Mouse (Mus musculus): ENCODE results near the gene Lgr5. TPM values are rescaled to one million over a fixed set of nuclear protein-coding genes. Genes with fewer than 3 reads are reported as not detected.

The Lgr5 gene
- polyA plus RNA-seq, 1 experiment from 2014 or later = 4.4 TPM

DNA sequence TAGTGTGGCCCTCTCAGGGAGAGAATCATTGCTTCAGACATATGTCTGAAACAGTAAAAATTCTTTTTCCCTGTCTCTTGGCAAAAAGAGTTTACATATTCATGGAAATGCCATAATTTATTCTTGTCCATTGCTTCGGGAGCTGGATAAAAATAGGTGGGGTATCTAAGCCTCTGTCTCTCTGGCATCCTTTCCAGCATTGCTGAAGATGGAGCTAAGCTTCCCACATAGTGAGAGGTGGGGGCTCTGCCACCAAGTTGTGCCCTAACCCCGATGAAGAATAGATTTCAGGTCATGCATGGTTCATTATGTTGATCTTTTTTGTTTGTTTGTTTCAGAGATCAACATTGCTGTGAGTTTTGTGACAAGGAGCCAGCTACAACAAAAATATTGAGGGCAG lies 102.0 kb downstream of the Lgr5 start:
- Histone ChIP-seq H3K4me1 (no peaks in the 10 kb centered on the region), H3K9me3 (no peaks in the 10 kb centered on the region), H3K9ac (no peak overlapping the region), H3K27ac (no peak overlapping the region), H3K36me3 (no peaks in the 10 kb centered on the region), H3K4me3 (replicated peaks) (no peak overlapping the region), H3K4me2 (no peak overlapping the region), H3K27me3 (replicated peaks) (no peaks in the 10 kb centered on the region)
- no peak for ATAC-seq (ENCODE audit: insufficient read depth, low FRiP score, low read depth)
- WGBS = 69% methylated on average over 2 of the region's 2 CpGs

DNA sequence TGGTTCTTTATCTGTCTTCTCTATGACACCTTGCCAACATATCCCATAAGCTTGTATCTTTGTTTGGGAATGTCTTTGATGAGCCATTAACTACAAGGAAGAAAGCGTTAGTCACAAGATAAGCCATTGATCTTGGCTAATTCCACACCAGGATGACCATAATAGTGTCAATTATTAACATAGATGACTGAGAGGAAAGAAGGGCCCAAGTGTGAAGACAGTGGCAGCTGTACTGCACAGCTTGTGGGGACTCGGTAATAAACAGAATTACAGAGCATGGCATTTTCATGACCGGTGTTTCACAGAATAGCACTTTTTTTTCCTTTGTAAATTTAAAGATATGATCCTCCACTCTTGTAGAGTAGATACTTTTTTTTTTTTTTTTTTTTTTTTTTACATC lies 102.9 kb downstream of the Lgr5 start:
- H3K4me1 ChIP-seq = no peaks in the 10 kb centered on the region
- H3K4me3 ChIP-seq (replicated peaks) = no peak overlapping the region
- no peak for ATAC-seq (ENCODE audit: insufficient read depth, low FRiP score, low read depth)
- H3K36me3 ChIP-seq = no peaks in the 10 kb centered on the region
- 56% methylated on average over 3 of the region's 3 CpGs for WGBS
- no peak overlapping the region for H3K9ac ChIP-seq
- H3K4me2 ChIP-seq = no peak overlapping the region
- H3K27me3 ChIP-seq (replicated peaks) = no peaks in the 10 kb centered on the region
- H3K9me3 ChIP-seq = no peaks in the 10 kb centered on the region
- no peak overlapping the region for H3K27ac ChIP-seq

- Histone ChIP-seq H3K4me3 (replicated peaks) (no peak overlapping the region; the same call in 1 of the 2 replicates), H3K27ac (no peak overlapping the region), H3K9ac (no peak overlapping the region), H3K4me1 (no peaks in the 10 kb centered on the region), H3K4me2 (peak overlapping the region; percentile 45), H3K36me3 (no peaks in the 10 kb centered on the region), H3K27me3 (replicated peaks) (no peaks in the 10 kb centered on the region), H3K9me3 (no peaks in the 10 kb centered on the region)
- WGBS = 22% methylated on average over 19 of the region's 20 CpGs
- ATAC-seq (ENCODE audit: insufficient read depth, low FRiP score, low read depth) = peak; percentile 18; the same call in 1 of the 2 replicates
Measured at GRCm38 (mm10) chr10:115478441-115479141, 109.0 kb downstream of the Lgr5 start.

GRCm38 (mm10) chr10:115476506-115476905 lies 111.1 kb downstream of the Lgr5 start:
- WGBS = 88% methylated on average over 9 of the region's 9 CpGs
- Histone ChIP-seq H3K27me3 (replicated peaks) (no peaks in the 10 kb centered on the region), H3K4me3 (replicated peaks) (no peak overlapping the region), H3K9ac (no peak overlapping the region), H3K36me3 (no peaks in the 10 kb centered on the region), H3K27ac (no peak overlapping the region), H3K9me3 (no peaks in the 10 kb centered on the region), H3K4me2 (no peak overlapping the region), H3K4me1 (no peaks in the 10 kb centered on the region)
- ATAC-seq (ENCODE audit: insufficient read depth, low FRiP score, low read depth) = no peak

DNA sequence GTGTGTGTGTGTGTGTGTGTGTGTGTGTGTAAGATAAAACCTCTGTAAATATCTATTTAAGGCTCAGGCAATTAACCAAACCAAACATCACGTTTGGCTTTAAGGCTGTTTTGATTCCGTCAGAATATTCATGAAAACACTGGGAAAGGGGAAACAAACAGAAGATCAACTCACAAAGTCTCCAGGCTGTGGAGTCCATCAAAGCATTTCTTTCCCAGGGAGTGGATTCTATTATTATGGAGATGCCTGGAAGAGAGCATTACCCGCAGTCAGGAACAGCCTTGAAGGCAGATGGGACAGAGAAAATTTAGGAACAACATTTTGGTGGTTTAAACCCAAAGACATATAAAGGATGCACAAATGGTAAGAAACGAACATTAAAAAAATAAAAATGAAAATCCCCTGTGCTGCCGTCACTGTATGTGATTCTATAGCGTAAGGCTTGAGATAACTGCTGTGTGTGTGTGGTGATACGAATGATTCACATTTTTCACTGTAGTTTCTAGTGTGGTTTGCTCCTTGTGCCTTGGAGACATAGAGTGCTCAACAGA lies 112.5 kb downstream of the Lgr5 start:
- no peak for ATAC-seq (ENCODE audit: insufficient read depth, low FRiP score, low read depth)
- Histone ChIP-seq H3K4me1 (no peaks in the 10 kb centered on the region), H3K4me3 (replicated peaks) (no peak overlapping the region), H3K27me3 (replicated peaks) (no peaks in the 10 kb centered on the region), H3K9me3 (no peaks in the 10 kb centered on the region), H3K9ac (no peak overlapping the region), H3K36me3 (no peaks in the 10 kb centered on the region), H3K27ac (no peak overlapping the region), H3K4me2 (no peak overlapping the region)
- 71% methylated on average over 7 of the region's 7 CpGs for WGBS

DNA sequence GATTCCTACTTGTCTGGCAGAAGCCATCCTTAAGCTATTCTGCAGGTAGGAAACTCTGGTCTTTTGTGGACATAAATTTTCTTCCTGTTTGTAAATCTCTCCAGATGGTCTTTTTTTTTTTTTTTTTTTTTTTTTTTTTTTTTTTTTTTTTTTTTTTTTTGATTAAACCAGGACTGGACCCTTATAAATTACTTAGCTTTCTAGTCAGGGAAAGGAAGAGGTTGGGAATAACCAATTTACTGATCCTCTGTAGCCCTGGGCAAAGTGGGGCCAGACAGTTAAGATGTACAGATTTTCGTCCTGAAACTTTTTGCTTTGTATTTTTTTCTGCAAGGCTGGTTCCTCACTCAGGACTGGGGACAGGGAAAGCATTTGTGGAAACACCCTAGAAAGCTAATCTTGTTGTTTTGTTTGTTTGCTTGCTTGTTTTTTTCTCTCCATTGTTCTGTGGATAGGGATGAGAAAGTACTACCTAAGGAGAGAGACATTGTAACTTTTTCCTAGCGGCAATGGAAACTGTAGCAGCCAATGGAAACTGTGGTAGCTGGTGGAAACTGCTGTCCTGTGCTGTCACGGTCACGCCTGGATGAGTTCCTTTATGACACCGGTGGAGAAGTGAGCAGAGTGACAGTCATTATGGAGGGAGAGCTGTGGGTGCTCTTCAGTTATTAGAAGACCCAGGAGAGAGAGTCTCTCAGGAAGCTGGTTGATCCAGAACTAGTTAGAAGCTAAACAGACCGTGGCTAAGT lies 114.2 kb downstream of the Lgr5 start:
- no peak for ATAC-seq (ENCODE audit: insufficient read depth, low FRiP score, low read depth)
- whole genome bisulfite sequencing = 80% methylated on average over 6 of the region's 6 CpGs
- Histone ChIP-seq H3K4me3 (replicated peaks) (no peak overlapping the region), H3K9me3 (no peaks in the 10 kb centered on the region), H3K9ac (no peak overlapping the region), H3K4me1 (no peaks in the 10 kb centered on the region), H3K36me3 (no peaks in the 10 kb centered on the region), H3K4me2 (no peak overlapping the region), H3K27me3 (replicated peaks) (no peaks in the 10 kb centered on the region), H3K27ac (no peak overlapping the region)

GRCm38 (mm10) chr10:115470621-115471334 lies 116.8 kb downstream of the Lgr5 start:
- Histone ChIP-seq H3K9ac (no peak overlapping the region), H3K4me2 (peak overlapping the region; percentile 43), H3K4me3 (replicated peaks) (peak overlapping the region; percentile 30), H3K4me1 (no peaks in the 10 kb centered on the region), H3K27ac (no peak overlapping the region), H3K9me3 (no peaks in the 10 kb centered on the region), H3K27me3 (replicated peaks) (no peaks in the 10 kb centered on the region), H3K36me3 (no peaks in the 10 kb centered on the region)
- no peak for ATAC-seq (ENCODE audit: insufficient read depth, low FRiP score, low read depth)
- 41% methylated on average over 17 of the region's 17 CpGs for WGBS

- no peak for ATAC-seq (ENCODE audit: insufficient read depth, low FRiP score, low read depth)
- no peak overlapping the region for H3K27ac ChIP-seq
Measured at GRCm38 (mm10) chr10:115469040-115469439, 118.5 kb downstream of the Lgr5 start.

GRCm38 (mm10) chr10:115468632-115469031 lies 118.9 kb downstream of the Lgr5 start:
- no peak overlapping the region for H3K4me3 ChIP-seq (replicated peaks)
- H3K27ac ChIP-seq = no peak overlapping the region
- H3K9me3 ChIP-seq = no peaks in the 10 kb centered on the region
- no peak for ATAC-seq (ENCODE audit: insufficient read depth, low FRiP score, low read depth)
- no peak overlapping the region for H3K4me2 ChIP-seq
- no peaks in the 10 kb centered on the region for H3K27me3 ChIP-seq (replicated peaks)
- no peaks in the 10 kb centered on the region for H3K4me1 ChIP-seq
- no peak overlapping the region for H3K9ac ChIP-seq
- WGBS = 65% methylated on average over 7 of the region's 7 CpGs
- no peaks in the 10 kb centered on the region for H3K36me3 ChIP-seq

More at GRCm38 (mm10) chr10:115469040-115469439, 118.5 kb downstream of the Lgr5 start:
- Histone ChIP-seq H3K9me3 (no peaks in the 10 kb centered on the region), H3K36me3 (no peaks in the 10 kb centered on the region), H3K27me3 (replicated peaks) (no peaks in the 10 kb centered on the region), H3K4me1 (no peaks in the 10 kb centered on the region), H3K9ac (no peak overlapping the region), H3K4me3 (replicated peaks) (no peak overlapping the region), H3K4me2 (no peak overlapping the region)
- WGBS = 33% methylated on average over 7 of the region's 7 CpGs

DNA sequence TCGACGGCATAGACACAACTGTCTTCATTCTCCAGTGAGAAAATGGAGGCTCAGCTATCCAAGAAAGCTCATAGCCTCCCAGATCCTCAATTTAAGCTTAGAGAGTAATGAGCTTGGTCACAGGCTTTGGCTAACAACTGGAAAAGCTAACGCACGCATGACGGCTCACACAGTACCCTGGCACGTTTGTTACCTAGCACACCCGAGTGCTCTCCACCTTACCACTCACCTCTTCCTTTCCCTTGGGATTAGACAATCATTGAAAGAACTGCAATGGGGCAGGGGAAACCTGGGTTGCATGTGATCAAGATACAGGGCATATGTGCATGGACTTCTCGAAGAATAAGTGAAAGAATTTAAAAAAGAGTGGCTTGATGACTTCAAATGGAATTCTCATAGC lies 119.6 kb downstream of the Lgr5 start:
- no peaks in the 10 kb centered on the region for H3K4me1 ChIP-seq
- H3K27me3 ChIP-seq (replicated peaks) = no peaks in the 10 kb centered on the region
- no peak for ATAC-seq (ENCODE audit: insufficient read depth, low FRiP score, low read depth)
- WGBS = 87% methylated on average over 8 of the region's 8 CpGs
- H3K4me3 ChIP-seq (replicated peaks) = no peak overlapping the region
- no peak overlapping the region for H3K27ac ChIP-seq
- H3K4me2 ChIP-seq = no peak overlapping the region
- no peaks in the 10 kb centered on the region for H3K9me3 ChIP-seq
- no peak overlapping the region for H3K9ac ChIP-seq
- no peaks in the 10 kb centered on the region for H3K36me3 ChIP-seq

DNA sequence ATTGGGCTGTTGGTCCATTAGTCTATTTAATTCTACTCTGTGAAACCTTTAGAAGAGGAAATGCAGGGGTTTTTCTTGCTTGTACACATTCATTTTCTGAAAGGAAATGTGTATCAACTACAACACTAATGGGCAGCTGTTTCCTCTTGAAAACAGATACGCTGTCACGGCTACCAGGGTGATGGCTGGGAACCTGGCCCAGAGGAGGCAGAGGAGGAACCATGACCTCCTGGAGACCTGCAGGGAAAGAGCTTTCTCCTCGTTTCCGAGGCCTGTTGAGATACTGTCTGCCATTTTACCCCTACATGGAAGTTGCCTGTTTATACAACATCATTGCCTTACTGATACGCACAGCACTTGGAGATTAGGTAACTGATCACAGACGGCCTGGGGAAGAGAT lies 121.8 kb downstream of the Lgr5 start:
- H3K9ac ChIP-seq = no peak overlapping the region
- H3K9me3 ChIP-seq = no peaks in the 10 kb centered on the region
- H3K4me2 ChIP-seq = no peak overlapping the region
- WGBS = 41% methylated on average over 6 of the region's 6 CpGs
- no peak overlapping the region for H3K27ac ChIP-seq
- no peaks in the 10 kb centered on the region for H3K4me1 ChIP-seq
- H3K4me3 ChIP-seq (replicated peaks) = no peak overlapping the region
- no peaks in the 10 kb centered on the region for H3K36me3 ChIP-seq
- no peak for ATAC-seq (ENCODE audit: insufficient read depth, low FRiP score, low read depth)
- H3K27me3 ChIP-seq (replicated peaks) = no peaks in the 10 kb centered on the region

DNA sequence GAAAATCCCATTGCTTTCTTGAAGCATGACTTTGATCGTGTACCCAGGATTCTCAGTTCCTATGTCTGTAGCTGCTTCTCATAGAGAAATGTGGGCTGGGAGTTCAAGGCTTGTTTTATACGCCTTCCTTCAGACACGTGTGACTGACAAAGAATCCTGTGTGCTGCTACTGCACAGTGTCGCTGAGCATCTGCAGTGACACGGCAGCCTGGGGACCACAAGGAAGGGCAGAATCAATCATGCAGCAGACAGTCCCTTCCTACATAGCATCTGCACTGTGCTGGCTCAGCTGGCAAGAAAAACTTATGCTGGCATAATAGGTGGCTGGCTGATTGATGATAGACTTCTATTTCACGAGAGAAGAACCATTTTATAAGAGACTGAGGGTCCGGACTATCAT lies 122.5 kb downstream of the Lgr5 start:
- Histone ChIP-seq H3K4me3 (replicated peaks) (no peak overlapping the region), H3K36me3 (no peaks in the 10 kb centered on the region), H3K9ac (no peak overlapping the region), H3K4me1 (no peaks in the 10 kb centered on the region), H3K4me2 (no peak overlapping the region), H3K27me3 (replicated peaks) (no peaks in the 10 kb centered on the region), H3K27ac (no peak overlapping the region), H3K9me3 (no peaks in the 10 kb centered on the region)
- ATAC-seq (ENCODE audit: insufficient read depth, low FRiP score, low read depth) = no peak
- 69% methylated on average over 7 of the region's 7 CpGs for WGBS
